Mouse (Mus musculus) splenic B cell, adult 2 months (primary cell): ENCODE measurements around the gene Fgf4.

ENCODE experiments used
- DNase-seq: peaks from one replicate; pipeline ENCODE4 v3.0.0-alpha.2; 2011; ENCODE audit warnings: low read depth, low spot score
- H3K27me3 ChIP-seq: 2 replicates; pipeline ENCODE4 v1.6.1; 2012; ENCODE audit warnings: mild to moderate bottlenecking, low read length, moderate library complexity, mixed read lengths; ENCODE audit not compliant: control insufficient read depth, poor library complexity, insufficient read depth, severe bottlenecking
- H3K36me3 ChIP-seq: 2 replicates; pipeline ENCODE4 v1.6.1; 2012; ENCODE audit warnings: mild to moderate bottlenecking, low read length, moderate library complexity, mixed read lengths; ENCODE audit not compliant: control insufficient read depth, poor library complexity, insufficient read depth, severe bottlenecking

The Fgf4 gene

GRCm38 (mm10) chr7:144847067-144847466 is at the start of gene Fgf4:
Gene Fgf4 (plus strand): TSS chr7:144847367.
- DNase-seq = no peak
- Histone ChIP-seq H3K36me3 (no peaks in the 10 kb centered on the region), H3K27me3 (no peaks in the 10 kb centered on the region)

GRCm38 (mm10) chr7:144798471-144798870 is 48.7 kb upstream of the Fgf4 start:
- Histone ChIP-seq H3K36me3 (no peaks in the 10 kb centered on the region), H3K27me3 (no peaks in the 10 kb centered on the region)
- DNase-seq = no peak

GRCm38 (mm10) chr7:144807036-144807435 is 40.1 kb upstream of the Fgf4 start:
- H3K36me3 ChIP-seq = no peaks in the 10 kb centered on the region
- no peaks in the 10 kb centered on the region for H3K27me3 ChIP-seq
- DNase-seq = no peak

- no peaks in the 10 kb centered on the region for H3K27me3 ChIP-seq
- no peaks in the 10 kb centered on the region for H3K36me3 ChIP-seq
- DNase-seq = no peak
Observed at GRCm38 (mm10) chr7:144807976-144808577, 39.1 kb upstream of the Fgf4 start.

- Histone ChIP-seq H3K27me3 (no peaks in the 10 kb centered on the region), H3K36me3 (no peaks in the 10 kb centered on the region)
- no peak for DNase-seq
Observed at GRCm38 (mm10) chr7:144811521-144811920, 35.6 kb upstream of the Fgf4 start.

- H3K36me3 ChIP-seq = no peaks in the 10 kb centered on the region
- no peak for DNase-seq
- no peaks in the 10 kb centered on the region; the same call in 1 of the 2 replicates for H3K27me3 ChIP-seq
Observed at GRCm38 (mm10) chr7:144821901-144822300, 25.3 kb upstream of the Fgf4 start.

- Histone ChIP-seq H3K36me3 (no peaks in the 10 kb centered on the region), H3K27me3 (no peaks in the 10 kb centered on the region; the same call in 1 of the 2 replicates)
- DNase-seq = no peak
Observed at GRCm38 (mm10) chr7:144823988-144824387, 23.2 kb upstream of the Fgf4 start.

- no peaks in the 10 kb centered on the region; the same call in 1 of the 2 replicates for H3K27me3 ChIP-seq
- H3K36me3 ChIP-seq = no peaks in the 10 kb centered on the region
- no peak for DNase-seq
Observed at GRCm38 (mm10) chr7:144828369-144828768, 18.8 kb upstream of the Fgf4 start.

- DNase-seq = no peak
- Histone ChIP-seq H3K27me3 (no peaks in the 10 kb centered on the region), H3K36me3 (no peaks in the 10 kb centered on the region)
Observed at GRCm38 (mm10) chr7:144837891-144838488, 9.2 kb upstream of the Fgf4 start, which contains the start of gene Fgf3. Gene Fgf3 (plus strand): TSS chr7:144838083.

- no peak for DNase-seq
- Histone ChIP-seq H3K27me3 (no peaks in the 10 kb centered on the region), H3K36me3 (no peaks in the 10 kb centered on the region)
Observed at GRCm38 (mm10) chr7:144838522-144839503, 8.4 kb upstream of the Fgf4 start.

GRCm38 (mm10) chr7:144846158-144846557 is 1.0 kb upstream of the Fgf4 start:
- Histone ChIP-seq H3K36me3 (no peaks in the 10 kb centered on the region), H3K27me3 (no peaks in the 10 kb centered on the region)
- DNase-seq = peak; percentile 46

GRCm38 (mm10) chr7:144851321-144851720 is 4.2 kb downstream of the Fgf4 start:
- no peaks in the 10 kb centered on the region for H3K27me3 ChIP-seq
- DNase-seq = no peak
- H3K36me3 ChIP-seq = no peaks in the 10 kb centered on the region

- DNase-seq = no peak
- Histone ChIP-seq H3K27me3 (no peaks in the 10 kb centered on the region), H3K36me3 (no peaks in the 10 kb centered on the region)
Observed at GRCm38 (mm10) chr7:144854966-144855365, 7.8 kb downstream of the Fgf4 start.

- no peaks in the 10 kb centered on the region for H3K27me3 ChIP-seq
- DNase-seq = no peak
- no peaks in the 10 kb centered on the region for H3K36me3 ChIP-seq
Observed at GRCm38 (mm10) chr7:144857158-144857557, 10.0 kb downstream of the Fgf4 start.

- no peak for DNase-seq
- no peaks in the 10 kb centered on the region for H3K27me3 ChIP-seq
- H3K36me3 ChIP-seq = no peaks in the 10 kb centered on the region
Observed at GRCm38 (mm10) chr7:144857826-144858342, 10.7 kb downstream of the Fgf4 start.
